Mouse (Mus musculus) olfactory bulb, adult 2 months (tissue): ENCODE measurements around the gene Dct.

Source experiments
- CTCF ChIP-seq: fragments of 200-500 bp; IDR thresholded peaks from 2 replicates; pipeline ENCODE4 v1.5.1; 2012; ENCODE audit warnings: low read depth, mild to moderate bottlenecking, low read length, moderate library complexity; ENCODE audit not compliant: insufficient read depth
- POLR2A ChIP-seq: fragments of 200-500 bp; IDR thresholded peaks from 2 replicates; pipeline ENCODE4 v1.6.1; 2012; ENCODE audit warnings: mild to moderate bottlenecking, low read depth, low read length, moderate library complexity; ENCODE audit not compliant: insufficient read depth

GRCm38 (mm10) chr14:118004434-118004833, 47.6 kb downstream of the Dct start:
- no peak for TF ChIP-seq CTCF
- no peak for TF ChIP-seq POLR2A
